Mouse (Mus musculus): ENCODE measurements around the gene Pou2f2. TPM values are rescaled to one million over a fixed set of nuclear protein-coding genes. Genes with fewer than 3 reads are reported as not detected.
A peak's percentile ranks its signal among the peaks of the same experiment; 100 is the strongest.

Pou2f2 gene
- polyA plus RNA-seq, 1 experiment from 2014 or later: 1.4 TPM

- no peak for ATAC-seq (ENCODE audit: insufficient number of reproducible peaks, low FRiP score, low TSS enrichment, low read depth)
- H3K27me3 ChIP-seq: 0 out of 2 replicates have a peak, but pooled peaks cover 12% of the 10 kb centered on the region
- WGBS: 29% methylated on average over 14 of the region's 14 CpGs
- H3K4me1 ChIP-seq: peaks cover 49% of the 10 kb centered on the region
- no peak overlapping the region for H3K27ac ChIP-seq
- no peaks in the 10 kb centered on the region for H3K9me3 ChIP-seq
- no peaks in the 10 kb centered on the region for H3K36me3 ChIP-seq
- no peak overlapping the region; the same call in 1 of the 2 replicates for H3K4me2 ChIP-seq
- H3K9ac ChIP-seq: no peak overlapping the region
- H3K4me3 ChIP-seq: no peak overlapping the region
Measured at GRCm38 (mm10) chr7:25156158-25156648, 23.3 kb downstream of the Pou2f2 start.

- H3K4me3 ChIP-seq: no peak overlapping the region
- H3K27ac ChIP-seq: no peak overlapping the region
- peaks cover 55% of the 10 kb centered on the region for H3K4me1 ChIP-seq
- peak; percentile 58 for ATAC-seq (ENCODE audit: insufficient number of reproducible peaks, low FRiP score, low TSS enrichment, low read depth)
- no peak overlapping the region for H3K9ac ChIP-seq
- H3K27me3 ChIP-seq: 0 out of 2 replicates have a peak, but pooled peaks cover 14% of the 10 kb centered on the region
- H3K36me3 ChIP-seq: no peaks in the 10 kb centered on the region
- 8% methylated on average over 17 of the region's 17 CpGs for WGBS
- peak overlapping the region; percentile 8; the same call in 1 of the 2 replicates for H3K4me2 ChIP-seq
- H3K9me3 ChIP-seq: no peaks in the 10 kb centered on the region
Measured at GRCm38 (mm10) chr7:25155469-25156157, 23.9 kb downstream of the Pou2f2 start.

DNA sequence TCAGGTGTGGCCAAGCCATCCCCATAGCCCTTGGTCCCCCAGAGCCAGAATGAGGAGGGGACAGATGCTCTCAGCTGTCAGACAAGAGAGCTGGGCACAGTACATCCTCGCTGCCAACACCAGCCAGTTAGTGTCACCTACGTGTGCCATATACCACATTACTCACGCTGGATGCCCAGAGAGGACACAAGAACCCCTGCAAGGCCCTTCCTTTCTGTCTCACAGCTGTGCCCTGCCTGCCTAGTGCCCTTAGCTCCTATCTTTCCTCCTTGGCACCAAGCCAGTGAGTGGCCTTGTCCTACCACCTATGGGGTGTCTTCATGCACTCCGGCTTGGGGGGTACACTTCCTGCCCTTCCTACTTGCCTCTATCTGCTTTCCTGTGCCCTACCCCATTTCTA is 24.9 kb downstream of the Pou2f2 start:
- H3K4me1 ChIP-seq: peaks cover 64% of the 10 kb centered on the region

GRCm38 (mm10) chr7:25153841-25154240 is 25.7 kb downstream of the Pou2f2 start:
- Histone ChIP-seq H3K4me3 (no peak overlapping the region), H3K4me1 (peaks cover 66% of the 10 kb centered on the region), H3K9me3 (no peaks in the 10 kb centered on the region), H3K36me3 (no peaks in the 10 kb centered on the region), H3K27me3 (peaks cover 25% of the 10 kb centered on the region; the same call in 1 of the 2 replicates), H3K9ac (no peak overlapping the region), H3K4me2 (no peak overlapping the region), H3K27ac (no peak overlapping the region)
- WGBS: 31% methylated on average over 6 of the region's 7 CpGs
- ATAC-seq (ENCODE audit: insufficient number of reproducible peaks, low FRiP score, low TSS enrichment, low read depth): no peak

More for the DNA sequence above, 24.9 kb downstream of the Pou2f2 start:
- Histone ChIP-seq H3K4me2 (no peak overlapping the region), H3K9ac (no peak overlapping the region), H3K9me3 (no peaks in the 10 kb centered on the region), H3K36me3 (no peaks in the 10 kb centered on the region), H3K27ac (no peak overlapping the region), H3K4me3 (no peak overlapping the region), H3K27me3 (peaks cover 23% of the 10 kb centered on the region; the same call in 1 of the 2 replicates)
- ATAC-seq (ENCODE audit: insufficient number of reproducible peaks, low FRiP score, low TSS enrichment, low read depth): no peak
- 68% methylated on average over 4 of the region's 4 CpGs for WGBS

- Histone ChIP-seq H3K9ac (no peak overlapping the region), H3K4me3 (no peak overlapping the region), H3K27me3 (peaks cover 25% of the 10 kb centered on the region; the same call in 1 of the 2 replicates), H3K27ac (no peak overlapping the region), H3K36me3 (no peaks in the 10 kb centered on the region), H3K4me2 (no peak overlapping the region), H3K4me1 (peaks cover 66% of the 10 kb centered on the region), H3K9me3 (no peaks in the 10 kb centered on the region)
- 32% methylated on average over 9 of the region's 10 CpGs for WGBS
- no peak for ATAC-seq (ENCODE audit: insufficient number of reproducible peaks, low FRiP score, low TSS enrichment, low read depth)
Measured at GRCm38 (mm10) chr7:25151916-25152556, 27.5 kb downstream of the Pou2f2 start.

DNA sequence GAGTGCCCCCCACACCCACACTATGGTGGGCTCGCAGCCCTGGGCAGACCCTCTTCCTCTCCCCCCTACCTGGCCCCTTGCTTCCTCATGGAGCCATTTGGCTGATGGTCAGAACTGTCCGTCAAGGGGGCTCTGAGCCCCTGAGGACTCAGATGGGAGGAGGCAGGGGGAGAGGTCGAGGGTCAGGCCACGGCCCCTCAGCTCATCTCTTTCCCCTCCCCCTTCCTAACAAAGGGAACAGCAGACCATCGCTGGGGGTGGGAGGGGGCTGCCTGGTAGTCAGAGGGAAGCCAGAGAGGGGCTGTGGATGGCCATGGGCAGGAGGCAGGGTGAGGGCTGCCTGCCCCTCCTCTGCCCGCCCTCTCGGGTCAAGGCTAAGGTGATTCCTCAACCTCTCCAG is 28.5 kb downstream of the Pou2f2 start:
- H3K27me3 ChIP-seq: peaks cover 25% of the 10 kb centered on the region; the same call in 1 of the 2 replicates
- peaks cover 65% of the 10 kb centered on the region for H3K4me1 ChIP-seq
- H3K9me3 ChIP-seq: no peaks in the 10 kb centered on the region
- no peak overlapping the region for H3K27ac ChIP-seq
- ATAC-seq (ENCODE audit: insufficient number of reproducible peaks, low FRiP score, low TSS enrichment, low read depth): no peak
- WGBS: 6% methylated on average over 6 of the region's 7 CpGs
- H3K9ac ChIP-seq: no peak overlapping the region
- no peaks in the 10 kb centered on the region for H3K36me3 ChIP-seq
- H3K4me3 ChIP-seq: no peak overlapping the region
- no peak overlapping the region; the same call in 1 of the 2 replicates for H3K4me2 ChIP-seq

DNA sequence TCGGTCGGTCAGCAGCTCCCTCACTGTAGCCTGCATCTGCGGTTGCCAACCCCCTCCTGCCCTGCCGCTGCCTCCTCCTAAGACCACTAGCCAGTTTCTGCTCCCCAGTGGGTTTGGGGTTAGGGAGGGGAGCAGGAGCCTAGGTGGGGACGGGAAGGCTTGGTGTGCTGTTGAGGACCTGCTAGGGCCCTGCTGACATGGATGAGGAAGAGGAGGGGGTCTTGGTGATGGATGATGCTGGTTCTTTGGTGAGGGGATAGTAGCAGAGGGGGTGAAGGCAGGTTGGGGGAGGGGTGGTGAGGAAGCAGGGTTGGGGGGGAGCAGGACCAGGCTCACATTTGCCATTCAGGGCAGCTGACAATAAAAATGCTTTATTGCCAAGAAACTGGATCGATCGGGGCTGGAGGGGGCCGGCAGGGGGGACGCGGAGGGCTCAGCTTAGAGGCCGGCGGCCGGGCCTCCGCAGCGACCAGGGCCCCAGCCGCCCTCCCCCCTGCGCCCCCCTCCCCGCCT is 29.3 kb downstream of the Pou2f2 start:
- Histone ChIP-seq H3K4me2 (0 out of 2 replicates have a peak overlapping the region, but pooled peaks have one; percentile 25), H3K4me1 (peaks cover 57% of the 10 kb centered on the region), H3K27ac (no peak overlapping the region), H3K27me3 (peaks cover 29% of the 10 kb centered on the region; the same call in 1 of the 2 replicates), H3K9me3 (no peaks in the 10 kb centered on the region), H3K4me3 (no peak overlapping the region), H3K9ac (no peak overlapping the region), H3K36me3 (no peaks in the 10 kb centered on the region)
- 3% methylated on average over 15 of the region's 18 CpGs for WGBS
- ATAC-seq (ENCODE audit: insufficient number of reproducible peaks, low FRiP score, low TSS enrichment, low read depth): no peak

DNA sequence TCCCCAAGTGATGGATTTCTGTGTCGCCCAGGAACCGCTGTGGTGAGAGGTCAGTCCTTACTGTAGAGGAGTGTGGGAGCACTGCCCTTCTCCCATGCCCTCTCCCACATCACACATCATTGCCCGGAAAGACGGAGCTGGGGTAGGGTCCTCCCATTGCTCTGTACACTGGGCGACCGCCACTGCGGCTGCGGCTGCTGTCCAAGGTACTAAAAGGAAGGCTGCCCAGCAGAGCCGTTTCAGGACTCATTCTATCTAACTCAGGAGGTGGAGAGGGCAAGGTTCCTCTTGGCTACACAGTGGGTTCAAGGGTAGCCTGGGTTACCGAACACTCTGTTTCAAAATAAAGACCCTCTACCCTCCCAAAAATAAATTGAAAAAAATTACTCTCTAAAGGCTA is 33.6 kb downstream of the Pou2f2 start:
- Histone ChIP-seq H3K4me3 (no peak overlapping the region), H3K36me3 (no peaks in the 10 kb centered on the region), H3K4me1 (peaks cover 14% of the 10 kb centered on the region), H3K9me3 (no peaks in the 10 kb centered on the region), H3K4me2 (no peak overlapping the region), H3K27ac (no peak overlapping the region), H3K27me3 (peaks cover 14% of the 10 kb centered on the region; the same call in 1 of the 2 replicates), H3K9ac (no peak overlapping the region)
- no peak for ATAC-seq (ENCODE audit: insufficient number of reproducible peaks, low FRiP score, low TSS enrichment, low read depth)
- 8% methylated on average over 10 of the region's 10 CpGs for WGBS

DNA sequence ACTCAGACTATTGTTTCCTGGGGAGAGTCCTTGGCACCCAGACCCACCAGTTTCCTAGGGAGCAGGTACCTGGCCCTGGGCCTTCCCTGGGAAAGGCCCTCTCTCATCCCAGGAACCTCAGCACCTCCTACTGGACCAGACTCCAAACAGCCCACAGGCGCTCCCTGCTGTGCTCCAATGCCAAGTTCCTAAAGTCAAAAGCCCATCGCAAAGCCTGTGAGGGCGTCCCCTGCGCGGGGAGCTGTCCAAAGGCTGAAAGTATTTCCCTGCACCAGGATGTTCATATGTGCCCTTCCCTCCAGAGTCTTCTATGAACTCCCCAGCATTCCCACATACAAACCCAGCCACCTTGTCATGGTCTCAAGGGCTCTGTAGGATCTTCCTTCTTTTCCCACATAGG is 37.8 kb downstream of the Pou2f2 start:
- Histone ChIP-seq H3K36me3 (no peaks in the 10 kb centered on the region), H3K27me3 (peaks cover 8% of the 10 kb centered on the region; the same call in 1 of the 2 replicates), H3K9me3 (no peaks in the 10 kb centered on the region), H3K9ac (no peak overlapping the region), H3K4me2 (no peak overlapping the region), H3K4me1 (no peaks in the 10 kb centered on the region), H3K27ac (no peak overlapping the region), H3K4me3 (no peak overlapping the region)
- no peak; the same call in 1 of the 2 replicates for ATAC-seq (ENCODE audit: insufficient number of reproducible peaks, low FRiP score, low TSS enrichment, low read depth)
- WGBS: 1% methylated on average over 5 of the region's 5 CpGs

GRCm38 (mm10) chr7:25137553-25137952 is 42.0 kb downstream of the Pou2f2 start:
- Histone ChIP-seq H3K4me3 (no peak overlapping the region), H3K27me3 (peaks cover 38% of the 10 kb centered on the region), H3K36me3 (no peaks in the 10 kb centered on the region), H3K4me2 (no peak overlapping the region), H3K9me3 (0 out of 2 replicates have a peak, but pooled peaks cover 2% of the 10 kb centered on the region), H3K9ac (no peak overlapping the region), H3K27ac (no peak overlapping the region), H3K4me1 (peaks cover 8% of the 10 kb centered on the region)
- ATAC-seq (ENCODE audit: insufficient number of reproducible peaks, low FRiP score, low TSS enrichment, low read depth): no peak
- 40% methylated on average over 3 of the region's 3 CpGs for WGBS

DNA sequence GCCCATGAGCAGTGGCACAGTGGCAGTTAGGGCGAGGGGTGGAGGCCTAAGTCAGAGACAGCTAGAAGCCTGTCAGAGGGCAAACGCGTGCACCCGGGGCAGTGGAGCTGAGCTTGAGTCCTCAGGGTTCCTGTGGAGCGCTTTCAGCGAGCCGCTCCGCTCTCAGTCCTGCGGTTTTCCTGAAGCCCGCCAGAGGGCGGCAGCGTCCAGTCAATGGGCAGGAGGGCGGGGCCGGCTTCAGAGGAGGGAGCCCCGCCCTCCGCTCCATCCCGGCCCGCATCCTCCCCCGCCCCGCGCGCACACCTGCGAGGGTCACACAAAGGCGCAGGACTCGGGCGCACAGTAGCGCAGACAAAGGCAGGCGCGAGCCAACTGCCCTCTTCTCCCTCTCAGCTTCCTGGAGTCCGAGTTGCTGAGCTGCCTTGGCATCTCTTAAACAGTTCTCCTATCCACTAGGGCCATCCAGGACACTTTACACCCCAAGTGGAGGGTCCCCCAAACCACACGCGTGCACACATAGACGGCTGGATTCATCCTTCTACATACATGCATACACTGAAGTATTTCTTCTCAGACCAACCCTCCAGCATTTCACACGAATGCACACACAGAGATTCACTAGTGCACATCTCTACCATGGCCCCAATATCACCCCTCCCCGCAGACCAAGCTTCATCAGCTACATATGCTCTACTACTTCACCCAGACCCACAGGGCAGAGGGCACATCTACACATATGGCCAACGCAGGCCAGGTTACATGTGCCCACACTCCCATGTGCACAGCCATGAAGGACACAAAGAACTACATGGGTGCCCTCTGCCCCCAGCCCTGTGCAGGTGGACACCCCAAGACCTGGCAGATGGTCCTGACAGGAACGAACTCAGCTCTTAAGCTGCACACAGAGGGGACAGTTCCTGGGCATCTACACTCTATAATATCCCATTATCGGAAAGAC is 46.2 kb downstream of the Pou2f2 start:
- Histone ChIP-seq H3K4me2 (peak overlapping the region; percentile 33), H3K9me3 (0 out of 2 replicates have a peak, but pooled peaks cover 2% of the 10 kb centered on the region), H3K9ac (no peak overlapping the region), H3K27me3 (peaks cover 64% of the 10 kb centered on the region), H3K4me3 (peak overlapping the region; percentile 20), H3K36me3 (no peaks in the 10 kb centered on the region), H3K4me1 (peaks cover 13% of the 10 kb centered on the region), H3K27ac (no peak overlapping the region)
- no peak; the same call in 1 of the 2 replicates for ATAC-seq (ENCODE audit: insufficient number of reproducible peaks, low FRiP score, low TSS enrichment, low read depth)
- WGBS: 9% methylated on average over 38 of the region's 38 CpGs

Measured in limb, embryonic 15.5 days (tissue).